Mouse (Mus musculus) midbrain, embryonic 10.5 days (tissue): ENCODE data around the gene Rxfp4. TPM values are rescaled to one million over a fixed set of nuclear protein-coding genes. Genes with fewer than 3 reads are reported as not detected.
A peak's percentile ranks its signal among the peaks of the same experiment; 100 is the strongest.

Experiments used
- DNase-seq: peaks from one replicate; pipeline ENCODE4 v3.0.0-alpha.2; 2017; ENCODE audit warnings: low spot score
- H3K27ac ChIP-seq: fragments of 300-500 bp; sonication (generic); replicated peaks from 2 replicates; pipeline ENCODE4 v1.5.1; 2016; ENCODE audit warnings: mild to moderate bottlenecking
- H3K27me3 ChIP-seq: fragments of 300-500 bp; sonication (generic); 2 replicates; pipeline ENCODE4 v1.6.1; 2016; ENCODE audit warnings: low read depth, mild to moderate bottlenecking; ENCODE audit not compliant: poor library complexity, severe bottlenecking
- H3K36me3 ChIP-seq: fragments of 300-500 bp; sonication (generic); 2 replicates; pipeline ENCODE4 v1.6.1; 2016; ENCODE audit warnings: mild to moderate bottlenecking, moderate library complexity
- H3K4me1 ChIP-seq: fragments of 300-500 bp; sonication (generic); 2 replicates; pipeline ENCODE4 v1.6.1; 2016
- H3K4me3 ChIP-seq: fragments of 300-500 bp; sonication (generic); 2 replicates; pipeline ENCODE4 v1.5.1; 2016; ENCODE audit warnings: mild to moderate bottlenecking, moderate library complexity
- H3K9me3 ChIP-seq: fragments of 300-500 bp; sonication (generic); replicated peaks from 2 replicates; pipeline ENCODE4 v1.6.1; 2016; ENCODE audit warnings: mild to moderate bottlenecking
- WGBS: fragments of 180-500 bp; shearing (Covaris S2); methylation state at CpG from one replicate; pipeline ENCODE4 v1.1.7; 2016; 5-methylcytosine and 5-hydroxymethylcytosine counted together
- polyA plus RNA-seq: library from polyadenylated mRNA; unstranded; fragments of >200 nt; fragmentation: Nextera tagmentation; extraction: Ambion mirVana; gene quantifications from 2 replicates; pipeline ENCODE4 v1.2.1, GENCODE M21; 2016

The Rxfp4 gene
- polyA plus RNA-seq, 1 experiment from 2014 or later: not detected

- Histone ChIP-seq H3K9me3 (no peaks in the 10 kb centered on the region), H3K4me3 (no peak overlapping the region), H3K36me3 (peaks cover 18% of the 10 kb centered on the region), H3K4me1 (peaks cover 21% of the 10 kb centered on the region), H3K27ac (no peak overlapping the region), H3K27me3 (no peaks in the 10 kb centered on the region)
- no peak for DNase-seq
- 93% methylated on average over 2 of the region's 2 CpGs for WGBS
Measured at GRCm38 (mm10) chr3:88683814-88684213, 30.9 kb upstream of the Rxfp4 start.

- peaks cover 3% of the 10 kb centered on the region for H3K4me1 ChIP-seq
- no peaks in the 10 kb centered on the region for H3K36me3 ChIP-seq
- H3K4me3 ChIP-seq: peak overlapping the region; percentile 48
- H3K27ac ChIP-seq: peak overlapping the region; percentile 66
- H3K27me3 ChIP-seq: no peaks in the 10 kb centered on the region
- DNase-seq: peak; percentile 76
- H3K9me3 ChIP-seq: no peaks in the 10 kb centered on the region
- 13% methylated on average over 11 of the region's 11 CpGs for WGBS
Measured at GRCm38 (mm10) chr3:88677399-88677798, 24.5 kb upstream of the Rxfp4 start.

GRCm38 (mm10) chr3:88664095-88664494, 11.2 kb upstream of the Rxfp4 start:
- no peaks in the 10 kb centered on the region for H3K9me3 ChIP-seq
- DNase-seq: no peak
- 88% methylated on average over 4 of the region's 4 CpGs for WGBS
- H3K27me3 ChIP-seq: no peaks in the 10 kb centered on the region
- H3K27ac ChIP-seq: no peak overlapping the region
- no peak overlapping the region for H3K4me3 ChIP-seq
- 0 out of 2 replicates have a peak, but pooled peaks cover 2% of the 10 kb centered on the region for H3K4me1 ChIP-seq
- H3K36me3 ChIP-seq: no peaks in the 10 kb centered on the region

- H3K4me1 ChIP-seq: 0 out of 2 replicates have a peak, but pooled peaks cover 2% of the 10 kb centered on the region
- 52% methylated on average over 6 of the region's 6 CpGs for WGBS
- H3K27ac ChIP-seq: no peak overlapping the region
- no peaks in the 10 kb centered on the region for H3K9me3 ChIP-seq
- DNase-seq: no peak
- no peaks in the 10 kb centered on the region for H3K27me3 ChIP-seq
- H3K4me3 ChIP-seq: peak overlapping the region; percentile 7; the same call in 1 of the 2 replicates
- H3K36me3 ChIP-seq: no peaks in the 10 kb centered on the region
Measured at GRCm38 (mm10) chr3:88659798-88660197, 6.9 kb upstream of the Rxfp4 start.

DNA sequence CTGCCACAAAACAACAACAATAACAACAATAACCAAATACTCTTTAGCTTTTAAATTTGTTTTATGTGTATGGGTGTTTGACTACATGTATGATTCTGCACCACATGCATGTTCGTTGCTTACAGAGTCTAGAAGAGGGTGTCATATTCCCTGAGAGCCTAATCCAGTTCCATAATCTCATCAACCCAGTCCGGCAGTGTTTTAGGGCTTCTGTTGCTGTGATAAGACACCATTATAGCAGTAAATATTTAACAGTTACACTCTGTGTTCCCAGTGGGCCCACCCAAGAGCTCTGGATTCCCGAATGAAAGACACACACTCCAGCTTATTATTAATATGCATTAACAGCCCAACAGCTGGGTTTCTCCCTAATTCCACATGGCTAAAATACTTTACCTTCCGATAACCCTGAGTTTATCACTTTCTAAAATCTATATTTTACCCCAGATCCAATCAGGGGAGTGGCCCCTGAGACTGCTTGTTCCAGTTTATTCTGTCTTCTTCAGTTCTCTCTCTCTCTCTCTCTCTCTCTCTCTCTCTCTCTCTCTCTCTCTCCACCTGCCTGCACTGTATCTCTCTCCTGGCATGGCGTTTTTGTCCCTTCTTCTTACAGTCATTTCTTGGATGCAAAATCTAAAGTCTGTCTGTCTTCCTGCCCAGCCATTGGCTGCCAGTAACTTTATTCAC, 5.6 kb upstream of the Rxfp4 start:
- Histone ChIP-seq H3K27ac (no peak overlapping the region), H3K4me3 (no peak overlapping the region), H3K9me3 (no peaks in the 10 kb centered on the region), H3K4me1 (0 out of 2 replicates have a peak, but pooled peaks cover 2% of the 10 kb centered on the region), H3K27me3 (no peaks in the 10 kb centered on the region), H3K36me3 (no peaks in the 10 kb centered on the region)
- no peak for DNase-seq
- WGBS: 83% methylated on average over 5 of the region's 5 CpGs

- DNase-seq: no peak
- Histone ChIP-seq H3K4me3 (no peak overlapping the region), H3K4me1 (peaks cover 16% of the 10 kb centered on the region; the same call in 1 of the 2 replicates), H3K27me3 (no peaks in the 10 kb centered on the region), H3K36me3 (no peaks in the 10 kb centered on the region), H3K9me3 (no peaks in the 10 kb centered on the region), H3K27ac (no peak overlapping the region)
- WGBS: 85% methylated on average over 8 of the region's 8 CpGs
Measured at GRCm38 (mm10) chr3:88655619-88656018, 2.7 kb upstream of the Rxfp4 start.

GRCm38 (mm10) chr3:88654621-88655020, 1.7 kb upstream of the Rxfp4 start:
- Histone ChIP-seq H3K4me1 (peaks cover 14% of the 10 kb centered on the region; the same call in 1 of the 2 replicates), H3K27ac (no peak overlapping the region), H3K27me3 (no peaks in the 10 kb centered on the region), H3K9me3 (no peaks in the 10 kb centered on the region), H3K36me3 (peaks cover 4% of the 10 kb centered on the region; the same call in 1 of the 2 replicates), H3K4me3 (no peak overlapping the region)
- WGBS: 86% methylated on average over 4 of the region's 4 CpGs
- no peak for DNase-seq

GRCm38 (mm10) chr3:88653516-88654370, 801 bp upstream of the Rxfp4 start:
- Histone ChIP-seq H3K36me3 (peaks cover 13% of the 10 kb centered on the region), H3K4me1 (peaks cover 14% of the 10 kb centered on the region; the same call in 1 of the 2 replicates), H3K27me3 (no peaks in the 10 kb centered on the region), H3K27ac (no peak overlapping the region), H3K9me3 (no peaks in the 10 kb centered on the region), H3K4me3 (no peak overlapping the region)
- DNase-seq: no peak
- 87% methylated on average over 6 of the region's 6 CpGs for WGBS

DNA sequence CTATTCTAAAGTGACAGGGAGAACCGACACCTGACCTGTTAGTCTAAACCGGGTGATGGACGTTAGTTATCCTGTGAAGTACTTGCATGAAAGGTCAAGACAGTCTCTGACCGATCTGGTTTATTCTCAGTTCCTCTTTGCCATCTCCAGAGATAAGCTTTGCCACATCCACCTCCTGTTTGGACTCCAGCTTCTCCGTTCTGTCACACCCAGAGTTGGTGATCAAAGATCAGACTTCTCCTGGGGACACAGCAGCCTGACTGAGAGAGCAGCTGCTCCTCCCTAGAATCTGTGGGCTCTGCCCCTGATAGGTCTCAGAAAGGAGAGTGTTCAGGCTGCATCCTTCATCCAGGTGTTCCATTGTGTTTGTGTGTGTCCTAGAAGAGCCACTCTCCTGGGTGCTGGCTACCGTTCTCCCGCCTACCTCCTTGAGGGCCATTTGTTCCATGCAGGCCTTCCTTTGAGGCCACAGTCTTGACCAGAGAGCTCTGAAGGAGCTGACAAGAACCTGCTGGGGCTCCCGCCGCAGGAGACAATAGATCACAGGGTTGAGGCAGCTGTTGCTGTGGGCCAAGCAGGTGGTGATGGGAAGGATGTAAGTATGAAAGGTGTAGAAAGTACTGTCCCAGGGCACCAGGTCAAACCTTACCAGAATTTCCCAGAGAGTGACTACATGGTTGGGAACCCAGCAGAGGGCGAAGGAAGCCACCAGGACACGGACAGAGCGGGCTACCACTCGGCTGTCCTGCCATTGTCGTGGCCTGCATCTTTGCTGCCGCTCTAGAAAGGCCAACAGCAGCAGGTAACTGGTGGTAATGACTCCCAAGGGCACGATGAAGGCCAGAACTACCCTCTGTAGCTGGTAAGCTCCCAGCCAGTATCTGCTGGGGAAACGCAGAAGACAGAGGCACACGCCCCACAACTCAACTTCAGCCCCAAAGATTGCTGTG, 998 bp downstream of the Rxfp4 start:
- Histone ChIP-seq H3K36me3 (peaks cover 31% of the 10 kb centered on the region), H3K27ac (peak overlapping the region; percentile 47; the same call in 1 of the 2 replicates), H3K4me1 (peaks cover 14% of the 10 kb centered on the region; the same call in 1 of the 2 replicates), H3K27me3 (no peaks in the 10 kb centered on the region), H3K9me3 (no peaks in the 10 kb centered on the region), H3K4me3 (no peak overlapping the region)
- DNase-seq: no peak
- 85% methylated on average over 18 of the region's 18 CpGs for WGBS

DNA sequence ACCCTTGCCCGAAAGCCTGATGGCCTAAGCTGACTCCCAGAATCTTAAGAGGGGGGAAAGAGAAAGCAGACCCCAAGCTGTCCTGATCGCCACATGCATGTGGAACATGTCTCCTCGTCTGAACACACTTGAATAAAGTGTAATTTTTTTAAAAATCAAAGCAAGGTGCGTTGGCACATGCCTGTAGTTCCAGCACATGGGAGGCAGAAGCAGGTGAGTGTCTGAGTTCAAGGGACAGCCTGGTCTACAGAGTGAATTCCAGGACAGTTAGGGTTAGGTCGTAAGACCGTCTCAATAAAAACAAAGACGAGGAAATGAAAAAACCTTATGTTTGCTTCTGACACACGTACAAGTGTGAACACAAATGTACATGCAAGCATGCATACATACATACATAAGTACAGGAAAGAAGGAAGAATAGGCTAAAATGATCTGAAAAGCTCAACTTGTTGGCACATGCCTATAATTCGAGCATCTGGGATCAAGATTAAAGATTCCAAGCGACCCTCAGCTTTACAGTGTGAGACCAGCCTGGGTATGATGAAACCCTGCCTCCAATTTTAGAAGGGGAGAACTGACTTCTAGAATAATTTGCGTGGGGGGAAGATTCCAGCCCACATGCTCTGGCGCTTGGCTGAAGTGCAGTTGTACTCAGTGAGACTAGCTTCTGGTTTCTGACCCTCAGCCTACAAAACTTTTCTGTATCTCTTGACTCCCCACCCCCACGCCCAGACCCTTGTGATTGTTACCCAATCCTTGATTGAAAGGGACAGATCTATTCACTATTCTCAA, 2.0 kb downstream of the Rxfp4 start:
- 85% methylated on average over 13 of the region's 13 CpGs for WGBS
- no peaks in the 10 kb centered on the region for H3K9me3 ChIP-seq
- no peaks in the 10 kb centered on the region for H3K27me3 ChIP-seq
- H3K4me3 ChIP-seq: no peak overlapping the region
- H3K4me1 ChIP-seq: peaks cover 14% of the 10 kb centered on the region; the same call in 1 of the 2 replicates
- DNase-seq: no peak
- peaks cover 41% of the 10 kb centered on the region for H3K36me3 ChIP-seq
- no peak overlapping the region for H3K27ac ChIP-seq

- no peak for DNase-seq
- Histone ChIP-seq H3K4me3 (no peak overlapping the region), H3K36me3 (peaks cover 50% of the 10 kb centered on the region), H3K9me3 (no peaks in the 10 kb centered on the region), H3K27ac (no peak overlapping the region), H3K27me3 (no peaks in the 10 kb centered on the region), H3K4me1 (peaks cover 14% of the 10 kb centered on the region; the same call in 1 of the 2 replicates)
- whole genome bisulfite sequencing: 96% methylated on average over 13 of the region's 13 CpGs
Measured at GRCm38 (mm10) chr3:88649967-88650366, 3.0 kb downstream of the Rxfp4 start.
